Mouse (Mus musculus): ENCODE results near the gene Cadm4.
A peak's percentile ranks its signal among the peaks of the same experiment; 100 is the strongest.
"Not testable (repeated sequence)": the region's sequence is repeated elsewhere in the genome, so short reads cannot be mapped to it uniquely, and the experiment has no call there.

The Cadm4 gene

DNA sequence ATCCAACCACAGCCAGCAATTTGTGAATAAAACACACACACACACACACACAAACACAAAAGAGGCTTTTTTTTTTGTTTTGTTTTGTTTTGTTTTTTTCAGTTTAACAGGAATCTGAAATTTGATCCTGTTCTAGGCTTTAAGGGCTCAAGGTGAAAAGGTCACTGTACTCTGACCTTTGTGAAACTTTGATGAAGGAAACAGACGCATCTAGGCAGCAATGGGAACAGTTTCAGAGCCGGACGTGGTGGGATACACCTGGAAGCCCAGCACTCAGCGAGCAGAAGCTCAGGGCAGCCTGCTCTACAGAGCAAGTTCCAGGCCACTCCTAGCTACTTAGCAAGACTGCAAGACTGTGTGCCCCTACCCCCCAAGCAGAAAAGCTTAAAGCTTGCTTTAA, 23.0 kb downstream of the Cadm4 start:
- DNase-seq, result no peak

DNA sequence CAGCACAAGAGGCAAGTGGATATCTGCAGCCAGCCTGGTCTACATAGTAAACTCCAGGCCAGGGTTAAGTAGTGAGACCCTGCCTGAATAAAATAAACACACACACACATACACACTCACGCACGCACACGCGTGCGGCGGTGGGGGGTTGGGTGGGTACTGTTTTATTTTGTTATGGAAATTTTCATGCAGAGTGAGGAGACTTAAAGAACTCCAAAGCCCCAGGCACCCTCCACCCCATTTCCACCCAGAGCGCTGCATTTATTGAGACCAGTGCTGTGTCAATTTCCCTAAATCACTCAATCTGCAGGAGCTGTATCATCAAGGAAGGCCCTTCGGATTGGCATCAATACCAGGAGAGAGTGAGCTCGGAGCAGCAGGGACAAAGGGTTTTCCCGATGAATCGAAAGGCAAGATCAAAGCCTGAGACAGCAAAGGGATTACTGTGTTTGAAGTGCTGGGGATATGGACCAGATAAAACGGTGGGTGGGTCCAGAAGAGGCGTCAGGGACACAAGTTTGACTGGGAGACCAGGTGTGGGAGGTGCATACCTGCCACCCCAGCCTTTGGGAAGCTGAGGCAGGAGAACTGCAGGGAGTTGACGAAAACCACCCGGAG, 23.7 kb downstream of the Cadm4 start:
- no peak for DNase-seq

- no peak for DNase-seq
Observed at GRCm38 (mm10) chr7:24506065-24506459, 24.2 kb downstream of the Cadm4 start.

GRCm38 (mm10) chr7:24506476-24506837, 24.6 kb downstream of the Cadm4 start:
- peak; percentile 76 for DNase-seq

DNA sequence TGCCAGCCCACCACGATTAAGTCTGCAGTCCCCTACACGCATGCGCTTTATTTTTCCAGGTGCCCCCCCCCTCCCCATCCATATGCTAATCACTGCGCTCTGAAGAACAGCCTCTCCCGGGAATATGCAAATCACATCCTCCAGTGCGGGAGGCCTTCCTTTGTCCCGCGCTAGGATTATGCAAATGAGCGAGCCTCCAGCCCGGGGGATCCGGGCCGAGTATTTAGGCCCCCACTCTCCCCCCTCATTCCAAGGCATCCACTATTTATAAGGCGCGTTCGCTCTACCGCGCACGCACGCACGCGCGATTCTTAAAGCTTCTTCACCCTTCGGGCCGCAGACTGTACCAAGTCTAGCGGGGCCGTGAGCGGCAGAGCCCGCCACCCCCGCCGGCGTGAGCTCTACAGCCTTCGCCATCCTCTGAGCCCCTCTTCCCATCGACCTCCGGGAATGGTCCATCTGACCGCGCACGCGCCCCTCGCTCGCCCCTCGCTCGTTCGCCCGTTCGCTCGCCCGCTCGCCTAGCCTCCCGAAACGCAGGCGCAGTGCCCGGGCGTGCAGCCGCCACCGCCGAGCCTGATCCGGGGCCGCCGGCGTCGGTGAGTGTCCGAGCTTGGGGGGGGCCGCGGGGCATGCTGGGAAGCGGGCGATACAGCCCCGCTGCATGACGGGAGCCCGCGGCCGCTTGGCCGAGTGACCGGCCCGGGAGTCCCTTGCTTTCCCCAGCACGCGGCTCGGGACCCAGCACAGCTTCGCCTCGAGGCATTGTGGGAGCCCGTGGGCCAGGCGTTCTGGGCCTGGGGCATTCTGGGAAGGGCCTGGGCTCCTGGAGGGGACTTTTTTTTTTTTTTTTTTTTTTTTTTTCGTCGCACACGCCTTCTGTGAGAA, 25.3 kb downstream of the Cadm4 start, which contains the start of gene Zfp428:
Gene Zfp428, plus strand, starts transcription at position 169 of the 888 bp plus-strand sequence.
- peak; percentile 86 for DNase-seq

DNA sequence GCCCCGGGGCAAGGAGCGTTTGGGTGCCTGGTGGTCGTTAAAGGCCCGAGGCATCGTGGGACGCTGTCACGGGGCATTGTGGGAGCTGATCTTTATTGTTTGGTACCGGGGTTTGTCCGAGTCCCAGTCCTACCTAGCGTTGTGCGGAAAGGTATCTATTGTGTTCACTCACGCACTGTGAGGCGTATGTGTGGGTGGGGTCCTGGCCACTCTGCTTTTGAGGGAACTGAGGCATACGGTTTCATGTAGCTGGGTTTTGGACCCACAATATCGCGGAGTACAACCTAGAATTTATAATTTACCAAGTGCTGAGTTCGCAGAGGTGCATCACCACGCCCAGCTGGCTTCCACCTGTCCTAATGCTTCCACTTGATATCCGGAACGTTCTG, 25.9 kb downstream of the Cadm4 start:
- DNase-seq, result no peak

DNA sequence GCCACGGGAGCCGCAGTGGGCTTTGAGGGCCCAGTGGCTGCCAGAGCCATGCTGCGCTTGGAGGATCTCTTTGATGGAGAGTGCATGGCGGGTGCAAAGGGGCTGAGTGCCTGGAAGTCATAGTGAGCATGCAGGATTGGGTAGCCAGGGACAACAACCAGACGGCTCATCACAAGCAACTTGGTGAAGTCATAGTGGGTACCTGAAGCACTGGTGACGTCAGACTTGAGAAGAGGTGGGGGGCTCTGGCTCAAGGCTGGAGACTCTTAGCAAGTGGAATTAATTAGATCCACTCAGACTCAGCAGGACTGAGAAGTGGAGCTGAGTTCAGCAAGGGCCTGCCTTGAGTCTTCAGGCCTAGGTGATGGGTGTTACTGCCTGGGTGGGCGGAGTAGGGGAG, 30.5 kb downstream of the Cadm4 start, which contains the start of gene AC161166.1:
Gene AC161166.1, minus strand, starts transcription at position 101 of the 400 bp plus-strand sequence.
- no peak for DNase-seq

DNA sequence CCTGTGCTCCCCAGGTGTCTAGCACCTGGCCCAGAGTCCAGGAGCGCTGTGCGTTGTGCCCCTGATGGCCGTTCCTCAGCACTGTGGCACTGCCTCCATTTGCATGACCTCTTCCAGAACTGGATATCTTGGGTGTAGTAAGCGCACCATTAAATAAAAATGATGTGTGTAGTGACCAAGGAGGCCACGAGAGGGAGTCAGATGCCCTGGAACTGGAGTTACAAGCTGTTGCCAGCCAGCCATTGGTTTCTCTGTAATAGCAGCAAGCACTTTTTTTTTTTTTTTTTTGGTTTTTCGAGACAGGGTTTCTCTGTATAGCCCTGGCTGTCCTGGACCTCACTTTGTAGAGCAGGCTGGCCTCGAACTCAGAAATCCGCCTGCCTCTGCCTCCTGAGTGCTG, 34.5 kb downstream of the Cadm4 start:
- peak; percentile 57 for DNase-seq

DNA sequence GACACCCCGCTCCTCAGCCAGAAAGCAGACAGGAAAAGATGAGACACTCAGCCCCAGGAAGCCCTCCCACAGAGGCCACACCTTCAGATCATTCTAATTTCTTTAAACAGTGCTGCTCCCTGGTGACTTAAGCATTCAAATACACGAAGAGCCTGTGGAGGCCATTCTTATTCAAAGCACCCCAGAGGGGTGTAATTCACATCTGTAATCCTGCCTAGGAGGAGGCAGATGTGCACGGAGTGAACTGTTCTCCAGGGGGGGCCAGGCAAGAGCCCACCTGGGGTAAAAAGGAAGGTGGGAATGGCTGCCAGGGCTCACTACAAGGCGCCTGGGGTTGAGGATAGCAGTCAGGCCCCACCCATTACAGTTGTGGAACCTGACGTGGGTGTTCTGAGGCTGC, 35.3 kb downstream of the Cadm4 start:
- no peak for DNase-seq

DNA sequence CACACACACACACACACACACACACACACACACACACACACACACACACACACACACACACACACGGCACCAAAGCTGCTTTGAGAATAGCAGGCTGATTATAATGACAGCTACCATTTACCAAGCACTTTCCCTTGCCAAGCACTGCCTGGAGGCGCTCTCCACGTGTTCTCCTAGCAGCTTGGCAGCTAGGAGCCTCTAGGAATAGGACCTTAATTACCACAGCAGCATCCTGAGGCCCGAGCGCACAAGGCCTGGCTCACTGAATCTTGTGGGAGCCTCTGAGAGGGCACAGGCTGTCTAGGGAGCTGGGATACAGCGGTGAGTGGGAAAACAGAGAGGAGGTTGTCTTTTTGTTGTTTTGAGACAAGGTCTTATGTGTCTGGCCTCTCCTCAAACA, 35.8 kb downstream of the Cadm4 start:
- DNase-seq, result no peak

- no peak for DNase-seq
Observed at GRCm38 (mm10) chr7:24519130-24519529, 37.3 kb downstream of the Cadm4 start.

DNA sequence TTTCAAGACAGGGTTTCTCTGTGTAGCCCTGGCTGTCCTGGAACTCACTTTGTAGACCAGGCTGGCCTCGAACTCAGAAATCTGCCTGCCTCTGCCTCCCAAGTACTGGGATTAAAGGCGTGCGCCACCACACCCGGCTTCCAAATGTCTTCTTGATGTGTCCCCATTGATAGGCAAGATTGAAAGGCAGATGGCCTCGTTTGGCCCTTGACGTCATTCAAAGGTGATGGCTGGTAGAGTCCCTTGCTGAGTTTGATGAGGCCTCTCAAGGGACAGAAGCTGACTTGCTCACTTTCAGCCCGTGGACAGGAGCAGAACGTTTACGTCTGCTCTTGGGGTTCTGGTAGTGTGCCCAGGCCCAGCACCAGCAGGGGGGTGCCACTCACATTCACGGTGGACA, 38.2 kb downstream of the Cadm4 start:
- not testable (repeated sequence) for DNase-seq

DNA sequence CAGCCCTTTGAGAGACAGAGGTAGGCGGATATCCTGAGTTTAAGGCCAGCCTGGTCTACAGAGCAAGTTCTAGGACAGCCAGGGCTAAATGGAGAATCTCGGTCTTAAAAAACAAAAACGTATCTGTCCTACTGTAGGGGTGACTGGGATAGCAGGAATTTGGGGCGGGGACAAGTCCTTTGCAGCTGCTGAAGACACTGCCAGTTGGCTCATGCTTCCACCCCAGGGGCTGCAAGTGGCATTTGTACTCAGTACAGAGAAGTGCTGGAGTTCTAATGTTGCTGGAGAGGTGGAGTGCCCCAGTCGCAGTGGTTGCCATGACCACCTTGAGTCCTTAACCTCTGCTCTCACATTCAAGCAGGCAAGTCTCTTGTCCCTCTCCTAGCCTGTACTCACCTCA, 41.0 kb downstream of the Cadm4 start:
- DNase-seq, result no peak

DNA sequence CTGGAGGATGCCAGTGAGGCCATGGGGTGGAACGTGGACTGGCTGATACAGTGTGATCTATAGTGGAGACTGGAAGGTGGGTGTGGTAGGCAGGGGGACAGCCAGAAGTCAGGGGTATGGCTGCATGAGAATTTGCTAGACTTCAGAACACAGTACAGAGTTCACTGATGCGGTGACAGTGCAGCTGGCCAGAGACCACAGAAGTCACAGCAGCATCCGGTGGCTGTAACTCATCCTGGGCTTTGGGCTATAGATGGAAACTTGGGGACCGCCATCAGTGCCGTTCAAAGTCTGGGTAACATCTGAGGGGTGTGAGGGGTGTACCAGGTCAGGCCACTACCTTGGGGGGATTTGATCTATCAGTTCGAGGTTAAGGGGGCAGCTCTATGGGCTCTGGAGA, 41.9 kb downstream of the Cadm4 start:
- DNase-seq, result no peak

GRCm38 (mm10) chr7:24524978-24525377, 43.2 kb downstream of the Cadm4 start:
- no peak for DNase-seq

DNA sequence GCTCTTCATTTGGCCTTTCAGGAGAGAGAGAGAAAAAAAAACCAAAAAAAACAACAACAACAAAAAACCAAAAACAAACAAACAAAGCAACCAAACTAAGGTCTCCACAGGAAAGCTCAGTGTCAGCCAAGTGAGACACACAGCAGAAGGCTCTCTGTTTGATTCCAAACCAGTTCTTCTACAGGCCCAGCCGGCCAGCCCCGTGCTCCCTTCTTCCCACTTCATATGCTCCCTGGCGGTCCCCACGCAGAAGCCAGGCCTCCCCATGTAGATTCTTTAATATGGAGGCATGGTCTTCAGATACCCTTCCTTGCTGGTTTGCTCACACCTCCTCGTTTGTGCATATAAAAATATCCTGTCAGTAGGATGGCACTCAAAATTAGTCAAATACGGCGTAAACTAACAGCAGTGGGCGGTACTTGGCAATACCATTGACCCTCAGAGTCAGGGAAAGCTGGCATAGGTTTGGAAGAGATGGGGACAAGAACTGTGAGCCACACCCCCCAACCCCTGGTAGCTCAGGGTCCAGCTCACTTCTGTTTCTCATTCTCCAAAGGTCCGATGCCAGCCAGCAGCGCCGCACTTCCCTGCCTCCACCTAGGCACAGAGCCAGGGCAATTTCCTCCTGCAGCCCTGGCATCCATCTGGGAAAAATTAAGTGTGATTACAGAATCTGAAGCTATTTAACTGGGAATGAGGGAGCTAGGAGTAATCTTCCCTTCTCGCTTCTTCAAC, 44.0 kb downstream of the Cadm4 start:
- peak; percentile 75 for DNase-seq

DNA sequence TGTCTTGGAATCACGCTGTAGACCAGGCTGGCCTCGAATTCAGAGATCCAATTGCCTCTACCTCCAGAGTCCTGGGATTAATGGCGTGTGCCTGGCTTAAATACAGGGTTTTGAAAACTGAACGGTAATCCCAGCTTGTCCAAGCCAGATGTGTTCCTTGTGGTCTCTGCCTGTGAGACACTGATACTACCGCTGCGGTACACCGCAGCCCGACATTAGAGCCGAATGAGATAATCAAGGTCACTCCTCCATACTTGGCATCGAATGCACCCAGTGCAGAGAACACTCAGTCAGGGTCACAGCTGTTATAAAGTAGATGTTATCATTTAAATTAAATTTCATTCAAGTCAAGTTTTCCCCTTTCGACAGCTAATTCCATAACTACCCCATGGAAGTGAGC, 47.0 kb downstream of the Cadm4 start:
- no peak for DNase-seq

- no peak for DNase-seq
Observed at GRCm38 (mm10) chr7:24529580-24529979, 47.8 kb downstream of the Cadm4 start.

DNA sequence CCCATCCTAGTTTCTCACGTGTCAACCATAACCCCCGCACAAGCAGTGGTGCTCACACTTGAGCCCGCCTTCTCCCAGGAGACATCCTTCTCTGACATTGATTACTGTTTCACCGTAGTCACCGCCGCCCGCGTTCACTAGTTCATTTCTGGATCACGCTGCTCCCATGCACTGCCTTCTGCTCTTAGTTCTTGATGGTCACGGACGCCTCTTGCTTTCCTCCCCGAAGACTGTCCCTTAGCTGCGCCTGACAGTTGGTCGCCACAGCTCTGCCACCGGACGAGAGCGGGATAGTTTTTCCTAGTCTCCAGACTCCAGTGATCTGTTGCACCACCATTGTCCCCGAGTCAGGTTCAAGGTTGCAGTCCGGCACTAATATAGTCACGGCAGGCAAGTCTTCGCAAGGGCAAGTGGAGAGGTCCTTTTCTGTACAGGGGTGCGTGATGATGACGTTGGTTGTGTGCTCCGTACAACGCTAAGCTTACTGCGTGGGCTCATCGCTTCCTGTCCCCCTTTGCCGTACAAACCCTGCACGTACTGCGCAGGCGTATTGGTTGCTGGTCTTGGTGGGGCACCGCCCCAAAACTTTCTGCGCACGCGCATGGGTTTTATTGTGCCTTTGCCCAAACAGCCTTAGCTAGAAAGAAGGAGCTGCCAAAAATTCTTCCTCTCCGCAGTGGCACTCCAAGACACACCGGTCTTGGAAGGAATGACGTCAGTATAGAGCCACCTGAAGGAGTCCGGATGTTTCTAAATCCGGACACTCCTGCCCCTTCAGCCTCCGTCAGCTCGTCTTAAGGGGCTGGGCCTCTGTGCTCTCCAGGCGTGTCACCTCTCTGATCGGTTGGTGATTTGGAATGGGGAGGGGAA, 48.5 kb downstream of the Cadm4 start, which contains the start of gene Irgq:
Gene Irgq, plus strand, starts transcription at position 628 of the 870 bp plus-strand sequence.
- DNase-seq, result peak; percentile 99

DNA sequence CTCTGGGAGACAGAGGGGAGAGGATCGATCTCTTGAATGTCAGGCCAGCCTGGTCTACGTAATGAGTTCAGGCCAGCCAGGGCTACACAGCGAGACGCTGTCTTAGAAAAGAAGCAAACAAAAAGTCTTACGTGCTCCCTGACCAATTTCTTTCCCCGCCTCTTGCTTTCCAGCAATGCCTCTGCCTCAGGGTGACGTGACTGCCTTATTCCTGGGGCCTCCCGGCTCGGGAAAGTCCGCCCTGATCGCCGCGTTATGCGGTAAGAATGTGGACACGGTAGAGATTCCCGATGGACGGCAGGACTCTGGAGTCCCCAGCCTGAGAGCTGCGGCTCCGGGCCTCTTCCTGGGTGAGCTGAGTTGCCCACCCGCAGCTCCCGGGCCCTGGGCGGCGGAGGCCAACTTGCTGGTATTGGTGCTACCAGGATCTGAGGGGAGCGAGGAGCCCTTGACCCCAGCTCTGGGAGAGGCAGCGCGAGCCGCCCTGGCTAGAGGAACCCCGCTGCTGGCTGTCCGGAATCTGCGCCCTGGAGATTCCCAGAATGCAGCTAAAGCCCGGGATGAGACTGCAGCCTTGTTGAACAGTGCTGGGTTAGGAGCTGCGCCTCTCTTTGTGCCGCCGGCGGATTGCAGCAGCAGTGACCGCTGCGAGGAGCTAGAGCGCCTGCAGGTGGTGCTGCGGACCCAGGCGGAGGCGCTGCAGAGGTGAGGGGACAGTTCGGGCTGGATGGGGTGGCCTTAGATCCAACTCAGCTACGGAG, 49.6 kb downstream of the Cadm4 start:
- DNase-seq, result peak; percentile 76

- no peak for DNase-seq
Observed at GRCm38 (mm10) chr7:24533031-24533571, 51.3 kb downstream of the Cadm4 start.

Measured in cerebellum, adult 8-10 months (tissue).